Mouse (Mus musculus): ENCODE measurements around the gene Tnni1.

The Tnni1 gene

DNA sequence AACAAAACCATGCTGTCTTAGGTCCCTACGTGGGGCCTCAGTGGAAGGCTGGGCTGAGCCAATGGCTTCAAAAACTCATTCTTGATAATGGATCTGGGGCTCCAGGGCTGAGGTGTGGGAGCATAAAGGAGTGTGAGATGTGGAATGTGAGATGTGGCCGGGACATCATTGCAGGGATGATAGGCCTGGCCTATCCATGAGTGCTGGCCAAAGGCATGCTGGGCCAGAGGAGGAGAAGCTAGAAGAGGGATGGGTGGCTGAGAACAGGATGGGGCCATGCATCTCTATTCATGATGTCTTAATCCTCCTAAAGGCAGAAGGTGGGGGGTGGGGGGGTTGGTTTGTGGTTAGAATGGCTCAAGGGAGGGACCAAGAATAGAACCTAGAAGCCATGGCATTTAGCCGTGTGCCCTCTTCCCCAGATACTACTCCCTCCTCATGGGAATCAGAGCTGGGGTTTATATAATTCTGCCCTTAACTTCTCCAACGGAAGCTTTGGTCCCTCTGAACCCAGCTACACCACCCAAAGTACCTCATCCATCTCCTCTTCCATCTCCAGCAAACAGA lies 11.8 kb upstream of the Tnni1 start:
- 74% methylated on average over 4 of the region's 4 CpGs for WGBS

DNA sequence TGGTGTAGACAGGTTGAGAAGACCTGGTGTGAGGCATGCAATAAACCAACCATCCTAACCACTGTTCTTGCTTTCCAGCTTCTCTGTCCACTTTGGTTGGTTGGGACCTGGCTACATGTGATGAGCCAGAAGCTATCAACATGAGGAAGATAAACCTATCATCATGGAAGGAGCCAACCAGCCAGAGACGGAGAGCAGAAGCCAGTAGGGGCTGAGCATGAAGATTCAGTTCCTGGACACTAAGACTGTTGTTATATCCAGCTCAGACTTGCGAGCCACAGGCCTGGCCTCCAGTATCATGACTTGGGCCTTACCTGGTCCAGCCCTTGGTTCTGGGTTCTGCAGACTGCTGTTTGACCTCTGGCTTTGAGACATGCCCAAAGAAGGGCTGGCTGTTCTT lies 10.8 kb upstream of the Tnni1 start:
- 86% methylated on average over 2 of the region's 2 CpGs for WGBS

DNA sequence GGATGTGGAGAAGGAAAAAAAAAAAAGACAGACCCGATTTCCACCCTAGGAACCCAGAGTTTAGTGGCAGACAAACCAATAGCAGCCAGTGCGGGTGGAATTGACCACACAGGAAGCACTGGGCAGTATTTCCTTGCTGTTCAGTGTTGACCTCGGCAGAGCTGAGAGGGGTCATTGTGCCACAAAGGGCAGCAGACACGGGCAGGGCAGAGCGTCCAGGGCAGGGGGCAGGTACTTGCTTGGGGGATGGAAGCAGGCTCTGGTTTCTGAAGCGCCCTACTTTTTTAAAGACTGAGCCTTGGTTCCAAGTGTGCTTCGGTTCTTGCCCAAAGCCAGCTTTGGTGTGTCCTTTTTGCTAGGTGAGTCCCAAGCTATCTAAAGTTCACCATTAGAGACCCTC lies 9.0 kb upstream of the Tnni1 start:
- WGBS, result 73% methylated on average over 7 of the region's 7 CpGs

DNA sequence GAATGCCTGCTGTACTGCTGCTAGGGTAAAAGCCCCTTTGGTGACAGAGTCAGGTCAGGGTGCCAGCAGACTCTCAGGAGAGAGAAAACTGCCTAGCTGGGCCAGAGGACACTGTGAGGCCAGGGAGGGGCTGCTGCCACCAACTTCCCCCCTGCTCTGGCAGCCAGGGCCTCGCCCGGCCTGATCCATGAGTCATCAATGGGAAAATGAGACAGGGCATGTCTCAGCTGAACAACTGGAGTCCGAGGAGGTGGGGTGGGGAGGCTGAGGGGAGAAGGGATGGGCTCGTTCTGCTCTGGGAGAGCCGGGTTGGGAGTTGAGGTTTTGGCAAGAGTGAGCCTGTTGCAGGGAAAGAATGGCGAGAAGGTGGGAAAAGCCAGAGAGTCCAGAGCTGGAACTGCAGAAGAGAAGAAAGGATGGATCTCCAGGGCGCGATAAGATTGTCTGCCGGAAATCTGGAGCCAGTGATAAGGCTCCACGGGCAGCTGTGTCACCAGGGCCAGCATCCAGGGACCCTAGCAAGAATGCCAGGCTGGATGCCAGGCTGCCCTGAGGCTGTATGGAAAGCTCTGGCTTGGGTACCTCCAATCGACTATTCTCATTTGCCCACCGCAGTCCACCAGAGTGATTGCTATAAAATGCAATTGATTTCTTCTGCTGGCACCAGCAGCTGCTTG lies 8.2 kb upstream of the Tnni1 start:
- WGBS, result 42% methylated on average over 12 of the region's 12 CpGs

DNA sequence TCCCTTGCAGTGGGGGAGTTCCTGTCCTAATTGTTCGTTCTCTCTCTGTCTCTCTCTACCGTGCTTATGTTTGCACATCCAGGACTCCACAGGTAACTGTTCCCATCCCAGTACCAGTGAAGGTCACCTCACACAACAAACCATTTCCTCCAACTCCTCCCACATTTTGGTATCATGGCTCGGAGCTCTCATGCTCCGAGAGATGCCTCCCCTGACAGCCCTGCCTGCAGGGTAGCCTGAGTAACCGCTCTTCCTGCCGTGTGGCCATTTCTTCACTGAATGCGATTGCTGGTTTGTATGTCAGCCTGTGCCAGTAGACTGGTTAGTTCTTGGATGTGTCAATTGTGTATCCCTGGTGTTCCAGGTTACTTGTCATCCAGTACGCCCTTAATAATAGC lies 7.7 kb upstream of the Tnni1 start:
- 76% methylated on average over 8 of the region's 8 CpGs for WGBS

DNA sequence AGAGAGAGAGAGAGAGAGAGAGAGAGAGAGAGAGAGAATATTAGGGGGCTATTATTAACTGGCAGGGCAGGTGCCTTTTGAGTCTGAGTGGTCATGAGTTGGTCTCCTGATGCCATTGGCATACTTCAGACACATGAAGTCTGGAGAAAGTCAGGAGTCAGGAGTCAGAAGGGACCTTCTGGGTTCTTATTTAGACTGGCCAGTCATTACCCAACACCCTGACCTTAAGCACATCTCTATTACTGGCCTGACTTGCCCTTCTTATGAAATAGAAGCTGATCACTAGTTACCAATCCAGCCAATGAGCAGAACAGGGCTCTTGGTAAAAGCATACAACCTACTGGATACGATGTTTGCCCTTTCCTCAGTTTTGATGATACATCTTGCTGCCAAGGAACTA lies 2.2 kb upstream of the Tnni1 start:
- 95% methylated on average over 1 of the region's 1 CpGs for WGBS

DNA sequence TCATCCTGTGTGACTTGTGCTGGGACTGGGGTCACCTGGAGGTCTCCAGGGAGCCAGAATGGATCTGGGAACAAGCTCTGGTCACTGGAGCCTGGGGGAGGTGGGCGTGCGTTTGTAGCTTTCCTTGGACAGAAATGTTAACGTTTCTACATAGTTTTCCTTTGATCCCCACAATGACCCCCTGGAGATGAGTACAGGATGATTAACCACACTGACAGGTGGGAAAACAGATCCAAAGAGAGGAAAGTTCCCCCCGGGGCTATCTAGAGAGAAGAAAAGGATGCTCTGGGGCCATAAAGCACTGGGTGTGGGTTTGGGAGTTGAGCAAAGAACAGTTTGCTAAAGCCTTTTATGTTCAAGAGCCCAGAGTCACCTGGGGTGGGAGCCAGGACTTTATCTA lies 1.4 kb downstream of the Tnni1 start:
- 76% methylated on average over 4 of the region's 4 CpGs for WGBS

DNA sequence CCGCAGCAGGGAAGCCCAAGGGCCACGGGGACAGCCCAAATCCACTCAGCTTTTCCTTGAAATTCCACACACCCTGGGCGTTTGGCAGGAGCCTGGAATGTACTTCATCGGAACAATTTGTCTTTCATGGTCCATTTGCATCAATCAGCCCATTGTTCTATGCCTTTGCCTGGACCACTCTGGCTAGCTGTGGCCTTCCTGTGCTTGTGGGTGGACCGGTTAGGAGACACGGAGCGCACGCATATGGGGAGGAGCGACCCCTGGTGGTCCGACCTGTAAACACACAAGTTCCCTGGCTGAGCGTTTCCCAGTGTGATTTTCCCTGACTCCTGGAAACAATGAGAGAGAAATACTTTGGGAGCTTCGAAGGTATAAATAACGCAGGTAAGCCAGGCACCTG lies 2.0 kb downstream of the Tnni1 start:
- WGBS, result 21% methylated on average over 13 of the region's 13 CpGs

DNA sequence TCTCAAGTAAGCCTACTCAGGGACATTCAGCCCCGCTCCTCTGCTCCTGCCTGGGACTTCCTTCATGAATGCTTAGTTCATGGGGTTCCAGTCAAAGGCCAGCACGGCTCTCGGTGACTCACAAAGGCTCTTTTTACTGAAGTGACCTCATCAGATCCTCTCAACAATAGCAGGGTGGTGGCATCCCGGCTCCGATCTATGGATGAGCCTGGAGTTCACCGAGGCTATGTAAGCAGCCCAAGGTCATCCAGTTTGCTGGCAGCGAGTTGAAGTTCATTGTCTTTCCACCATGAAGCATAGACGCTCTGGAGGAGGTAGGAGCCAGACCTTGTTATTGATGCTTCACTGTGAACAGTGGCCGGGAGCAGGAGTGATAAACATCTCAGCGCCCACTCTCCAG lies 3.6 kb downstream of the Tnni1 start:
- 54% methylated on average over 10 of the region's 10 CpGs for WGBS

DNA sequence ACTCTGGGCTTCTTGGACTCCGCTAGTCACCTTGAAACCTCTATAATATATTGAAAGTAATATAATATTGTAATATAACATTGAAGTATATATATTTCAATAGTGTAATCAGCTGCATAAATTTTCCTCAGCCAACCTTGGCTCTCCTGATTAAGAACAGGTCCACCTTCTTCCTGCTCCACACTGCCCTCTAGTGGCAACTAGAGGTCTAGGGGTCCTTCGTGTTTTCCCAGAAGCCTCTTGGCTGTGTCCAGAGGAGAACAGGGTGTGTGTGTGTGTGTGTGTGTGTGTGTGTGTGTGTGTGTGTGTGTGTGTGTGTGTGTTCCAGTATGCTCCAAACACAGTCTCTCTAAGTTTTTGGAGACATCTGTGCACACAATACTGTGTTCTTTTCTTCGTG lies 8.6 kb downstream of the Tnni1 start:
- WGBS, result 35% methylated on average over 3 of the region's 3 CpGs

DNA sequence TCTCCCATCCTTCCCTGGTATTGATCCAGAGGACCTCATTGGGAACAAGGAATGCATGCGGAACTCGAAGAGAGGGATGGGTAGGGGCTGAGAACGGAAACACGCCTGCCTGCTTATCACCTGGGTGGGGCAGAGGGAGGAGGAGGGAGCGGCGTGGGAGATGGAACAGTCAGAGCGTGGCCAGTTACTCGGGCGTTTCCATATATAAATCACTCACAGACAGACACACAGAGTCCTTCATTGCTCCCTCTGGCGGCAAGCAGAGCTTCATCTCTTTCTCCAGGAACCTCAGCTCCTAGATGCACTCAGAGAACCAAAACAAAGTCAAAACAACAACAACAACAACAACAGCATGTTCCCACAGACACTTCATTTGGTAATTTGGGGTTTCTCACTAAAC lies 9.5 kb downstream of the Tnni1 start:
- WGBS, result 30% methylated on average over 10 of the region's 10 CpGs

DNA sequence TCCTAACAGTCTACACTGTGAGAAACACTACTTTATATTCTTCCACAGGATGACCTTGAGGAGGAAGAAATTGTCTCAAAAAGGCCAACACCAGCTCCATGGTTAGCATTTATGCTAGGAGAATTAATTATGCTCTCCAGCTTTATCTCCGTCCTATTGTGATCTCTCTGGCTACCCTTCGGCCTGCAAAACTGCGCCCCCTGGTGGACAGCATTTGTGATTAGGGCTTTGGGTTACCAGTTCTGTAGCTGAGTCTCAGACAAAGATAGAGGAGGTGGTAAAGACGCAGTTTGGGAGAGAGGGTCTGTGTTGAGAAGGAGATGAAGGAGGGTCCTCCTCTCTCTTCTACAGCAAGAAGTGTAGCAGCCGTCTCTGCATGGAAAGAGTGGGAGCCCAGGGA lies 10.6 kb downstream of the Tnni1 start:
- WGBS, result 21% methylated on average over 5 of the region's 5 CpGs

DNA sequence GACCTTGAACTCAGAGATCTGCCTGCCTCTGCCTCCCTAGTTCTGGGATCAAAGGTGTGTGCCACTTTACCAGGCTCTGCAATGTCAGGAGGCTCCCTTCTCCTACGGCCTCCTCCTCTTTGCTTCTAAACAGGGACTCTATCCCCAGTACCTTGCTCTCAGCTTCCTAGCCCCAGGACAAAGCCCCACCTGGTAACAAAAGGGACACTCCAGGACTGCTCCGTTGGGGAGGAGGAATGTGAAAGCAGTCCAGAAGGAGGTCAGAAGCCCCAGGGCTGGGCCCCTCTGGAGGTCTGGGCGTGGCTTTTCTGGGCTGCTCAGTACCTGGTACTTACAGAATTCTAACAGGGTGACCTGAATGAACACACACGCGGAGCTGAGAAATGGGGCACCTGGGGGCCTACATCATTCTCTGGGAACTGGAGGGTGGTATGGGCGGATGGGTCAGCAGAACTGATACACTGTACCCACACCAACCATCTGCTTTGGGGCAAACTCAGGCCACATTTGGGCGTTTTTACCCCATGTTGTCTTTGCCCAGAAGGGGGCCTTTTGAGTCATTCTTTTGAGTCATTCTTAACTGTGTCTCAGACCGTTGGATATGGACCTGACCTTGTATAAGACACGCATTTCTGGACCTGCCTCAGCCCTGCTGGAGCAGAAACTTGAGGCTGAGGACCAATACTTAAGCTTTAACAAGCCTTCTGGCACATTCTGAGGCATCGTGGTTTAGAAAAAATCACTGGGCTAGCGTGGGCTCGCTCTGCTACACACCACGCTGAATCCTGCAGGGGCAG lies 13.1 kb downstream of the Tnni1 start:
- 65% methylated on average over 13 of the region's 13 CpGs for WGBS

DNA sequence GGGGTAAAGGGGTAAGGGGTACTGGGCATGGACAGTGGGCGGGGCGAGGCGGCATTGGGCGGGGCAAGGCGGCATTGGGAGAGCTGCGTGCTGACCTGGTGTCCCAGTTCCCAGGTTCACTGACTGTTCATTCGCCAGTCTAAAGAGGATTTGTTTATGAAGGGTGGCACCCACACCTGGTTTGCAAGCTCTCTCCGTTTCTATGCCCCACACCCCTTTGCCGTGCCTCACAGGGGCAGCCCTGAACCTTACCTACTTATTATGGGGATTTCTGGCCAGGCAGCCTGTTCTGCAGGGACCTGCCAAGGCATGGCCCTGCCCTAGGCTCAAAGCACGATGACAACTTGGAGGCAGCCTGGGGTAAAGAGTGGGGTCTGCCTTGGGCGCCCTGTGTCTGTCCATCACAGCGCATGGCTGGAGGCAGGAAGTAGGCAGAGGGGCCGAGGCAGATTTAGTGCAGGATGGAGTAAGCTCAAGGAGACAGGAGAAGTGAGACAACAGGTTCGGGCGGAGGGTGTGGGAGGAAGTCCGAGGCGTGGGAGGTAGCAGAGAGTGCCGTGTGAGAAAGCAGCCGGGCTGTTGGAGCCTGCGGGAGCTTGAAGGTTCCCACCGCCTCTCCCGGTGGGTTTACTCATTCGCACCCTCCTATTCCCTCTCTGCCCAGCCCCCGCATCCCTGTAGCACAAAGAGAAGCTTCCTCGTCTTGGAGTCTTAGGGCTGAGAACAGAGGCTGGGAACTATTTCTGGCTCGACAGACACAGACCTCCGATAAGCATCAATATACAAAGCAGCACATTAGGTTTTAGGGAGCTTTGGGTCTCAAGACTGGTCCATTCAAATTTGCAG lies 14.4 kb downstream of the Tnni1 start:
- 18% methylated on average over 27 of the region's 27 CpGs for WGBS

DNA sequence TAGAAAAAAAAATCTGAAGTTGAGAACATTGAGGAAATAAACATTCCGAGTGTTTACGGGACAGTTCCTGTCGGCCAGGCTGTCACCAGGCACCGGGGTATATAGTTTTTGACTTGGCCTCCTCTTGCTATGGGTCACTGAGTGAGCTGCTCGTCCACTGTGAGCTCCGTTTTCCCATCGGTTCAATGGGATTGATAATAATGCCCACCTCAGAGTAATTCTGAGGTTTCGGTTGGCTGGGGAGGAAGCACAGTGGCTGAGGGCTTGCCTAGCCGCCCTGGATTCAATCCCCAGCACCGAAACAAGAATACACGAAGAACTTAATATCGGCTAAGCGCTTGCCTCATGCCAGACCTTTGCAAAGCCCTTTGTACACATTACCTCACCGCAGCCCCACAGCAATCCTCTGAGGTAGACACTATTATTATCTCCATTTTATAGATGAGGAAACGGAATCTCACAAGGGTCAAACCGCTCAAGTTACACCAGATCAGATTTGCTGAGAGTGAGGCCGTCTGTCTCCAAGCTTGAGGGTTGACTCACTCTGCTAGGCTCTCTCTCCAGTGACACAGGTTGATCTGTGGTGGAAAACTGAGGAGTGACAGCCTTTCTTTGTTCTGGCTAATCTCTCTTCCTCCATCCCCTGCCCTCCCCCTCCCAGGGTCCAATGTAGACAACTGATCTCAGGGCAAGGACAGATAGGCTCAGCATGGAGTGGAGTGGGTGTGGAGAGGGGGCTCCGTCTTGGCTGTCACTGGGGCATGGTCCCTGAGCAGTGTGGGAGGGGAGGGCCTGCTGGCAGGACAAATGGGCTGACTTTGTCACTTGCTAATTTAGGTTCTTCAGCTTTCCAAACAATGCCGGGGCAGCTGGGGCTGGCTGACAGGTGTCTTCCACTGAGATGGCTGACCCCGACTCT lies 15.2 kb downstream of the Tnni1 start:
- WGBS, result 64% methylated on average over 20 of the region's 20 CpGs

DNA sequence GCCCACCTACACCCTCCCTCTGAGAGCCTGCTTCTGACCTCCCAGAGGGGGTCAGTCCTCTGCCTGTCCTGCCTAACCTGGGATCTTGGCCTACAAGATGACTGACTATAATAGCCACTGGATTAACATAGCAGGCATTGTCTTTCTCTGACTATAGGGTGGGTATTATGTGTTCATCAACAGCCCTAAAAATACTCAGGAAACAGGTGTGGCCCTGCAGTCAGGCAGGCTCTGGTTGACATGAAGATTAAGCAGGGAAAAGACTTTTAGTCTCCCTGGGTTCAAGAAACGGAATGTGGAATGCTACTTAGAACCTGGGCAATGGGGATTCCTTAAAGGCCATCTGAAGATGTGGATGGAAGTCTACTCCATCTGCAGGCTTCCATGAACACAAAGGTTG lies 19.3 kb downstream of the Tnni1 start:
- WGBS, result 92% methylated on average over 1 of the region's 1 CpGs

DNA sequence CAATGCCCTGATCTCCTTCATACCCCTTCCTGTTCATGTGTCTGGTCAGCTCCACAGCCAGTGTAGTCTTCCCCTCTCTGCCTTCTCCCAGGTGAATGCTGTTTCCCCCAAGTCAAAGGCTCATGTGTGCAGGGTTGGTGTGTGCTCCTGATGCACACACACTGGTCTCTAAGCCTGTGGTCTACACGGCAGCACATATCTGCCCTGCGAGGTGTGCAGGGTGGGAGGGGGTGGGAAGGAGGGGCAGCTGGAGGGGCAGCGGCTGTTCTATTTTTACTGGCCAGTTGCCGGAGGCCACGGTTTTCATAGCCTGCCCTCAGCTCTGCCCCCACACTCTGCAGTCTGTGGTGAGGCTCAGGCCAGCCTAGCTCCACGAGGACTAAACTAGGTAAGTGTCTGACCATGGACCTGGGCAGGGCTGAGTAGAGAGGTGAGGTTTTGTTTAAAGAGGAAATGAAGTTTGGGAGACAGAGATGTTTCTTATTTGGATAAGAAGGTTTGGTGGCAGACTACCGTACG lies 19.9 kb downstream of the Tnni1 start:
- 79% methylated on average over 8 of the region's 8 CpGs for WGBS

DNA sequence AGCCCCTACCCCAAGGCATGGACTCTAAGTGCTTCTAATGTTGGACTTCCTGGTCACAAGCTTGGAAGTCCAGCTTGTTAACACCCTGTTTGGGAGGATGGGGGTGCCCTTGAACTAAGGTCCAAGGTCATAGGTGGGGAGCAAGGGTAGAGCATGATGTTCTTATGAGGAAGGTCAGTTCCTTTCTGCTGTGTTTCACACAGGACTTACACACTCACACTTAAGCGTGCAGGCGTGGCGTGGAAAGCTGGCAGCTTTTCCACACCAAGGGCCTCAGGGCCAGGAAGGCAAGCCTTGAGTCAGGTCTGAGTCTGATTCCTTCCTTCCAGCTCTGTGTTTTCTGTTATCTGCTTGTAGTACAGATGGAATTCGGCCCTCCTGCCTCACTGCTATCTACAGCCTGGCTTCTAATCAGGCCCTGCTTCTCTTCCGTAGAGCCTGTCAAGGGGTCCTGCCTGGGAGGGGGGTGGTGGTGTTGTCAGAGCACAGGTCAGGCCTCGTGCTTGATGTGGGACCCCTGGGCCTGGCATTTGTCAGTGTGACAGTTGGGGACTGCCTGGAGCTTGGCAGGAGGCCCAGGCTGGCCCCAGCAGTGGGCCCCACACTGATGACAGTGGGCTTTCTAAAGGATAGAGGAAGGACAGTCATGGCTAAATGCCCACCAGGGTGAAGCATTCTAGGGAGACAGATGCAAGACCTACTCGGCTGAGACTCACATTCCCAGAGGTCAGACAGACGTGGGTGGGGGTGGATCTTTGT lies 21.1 kb downstream of the Tnni1 start:
- WGBS, result 73% methylated on average over 8 of the region's 8 CpGs

DNA sequence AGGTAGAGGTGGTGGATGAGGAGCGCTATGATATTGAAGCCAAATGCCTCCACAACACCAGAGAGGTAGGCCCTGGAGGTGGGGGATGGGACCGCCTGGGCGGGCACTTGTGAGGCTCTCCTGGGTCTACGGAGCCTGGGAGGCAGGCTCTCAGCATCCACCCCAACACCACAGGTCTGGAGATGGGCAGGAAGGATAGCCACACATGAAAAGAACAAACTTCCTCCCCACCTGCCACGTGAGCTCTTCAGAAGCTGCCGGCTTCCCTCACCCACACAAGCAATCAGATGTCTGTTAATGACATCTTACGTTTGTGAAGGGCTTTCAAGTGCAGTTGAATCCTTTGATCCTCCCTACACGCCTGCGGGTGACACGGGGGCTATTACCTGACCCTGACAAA lies 28.3 kb downstream of the Tnni1 start:
- 76% methylated on average over 10 of the region's 10 CpGs for WGBS

DNA sequence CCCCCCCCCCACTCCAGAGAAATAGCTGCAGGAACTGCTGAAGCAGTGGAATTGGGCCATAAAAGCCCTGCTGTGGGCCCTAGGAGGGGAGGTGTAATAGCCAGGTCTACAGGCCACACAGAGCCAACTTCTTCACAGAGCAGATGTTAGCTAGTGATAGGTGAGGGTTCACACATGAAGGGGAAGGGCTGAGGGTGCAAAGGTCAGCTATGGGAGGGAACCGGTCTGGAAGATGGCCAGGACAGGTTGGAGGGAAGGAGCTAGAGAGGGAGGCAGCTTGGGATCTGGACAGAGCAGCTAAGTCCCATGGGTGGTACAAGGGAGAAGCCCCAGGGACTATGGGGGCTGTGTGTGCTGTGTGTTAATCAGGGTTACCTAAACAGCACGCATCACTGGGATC lies 30.9 kb downstream of the Tnni1 start:
- 98% methylated on average over 2 of the region's 2 CpGs for WGBS

Data from cerebral cortex, adult 2 months (tissue).